9 mouse cellular contexts compared by ENCODE assay signal in the genomic region with DNA sequence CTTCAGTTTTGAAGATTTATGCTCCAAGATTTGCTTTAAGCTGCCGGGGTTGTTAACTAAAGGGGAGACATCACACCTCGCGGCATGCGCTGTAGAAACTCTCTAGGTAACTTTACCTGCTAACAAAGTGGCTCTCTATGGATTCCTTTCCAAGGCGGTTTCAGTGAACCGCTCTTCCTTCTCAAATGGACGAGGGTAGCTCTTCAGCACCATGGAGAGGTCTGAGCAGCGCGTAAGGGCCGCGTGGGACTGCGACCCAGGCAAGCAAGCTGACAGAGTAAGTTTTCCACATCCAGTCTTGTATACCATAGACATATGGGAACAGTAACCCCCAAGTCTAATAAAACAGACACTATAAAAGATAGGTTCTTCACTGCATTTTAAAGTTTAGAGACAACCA. TPM values are rescaled to one million over a fixed set of nuclear protein-coding genes. Genes with fewer than 3 reads are reported as not detected.
DNase-seq lines count a peak whose midpoint lies in the region; ATAC-seq lines count a peak whose summit lies in the region.
"Had no signal": no experiment of that assay in that cellular context is flagged by ENCODE, and none has a peak within 500 bp of the region (broad histone marks: within the 10 kb centered on the region; RNA-seq: fewer than 3 reads in every experiment).

Schip1 (plus strand) TSS at position 72 of the 400 bp plus-strand sequence.

- no peak within 1 kb of the TSS for H3K4me3 ChIP-seq in embryonic facial prominence, embryonic 11.5 days (ENCODE audit: low read depth, low read length)
- H3K4me3 ChIP-seq in heart, embryonic 15.5 days, result no peak within 1 kb of the TSS
- H3K4me3 ChIP-seq in stomach, embryonic 16.5 days (replicated peaks; ENCODE audit: low read length), result no peak within 1 kb of the TSS

- DNase-seq in layer of hippocampus, adult 8-10 months (ENCODE audit: low spot score in 2 of 2), result no peak
- DNase-seq in layer of hippocampus, adult 11-12 months (ENCODE audit: low spot score), result no peak
- peak; percentile 86 for DNase-seq in embryonic facial prominence, embryonic 11.5 days (ENCODE audit: low spot score)
- peak; percentile 82 for DNase-seq in kidney, postnatal 10 days
- DNase-seq in lung, postnatal 10 days, result peak; percentile 64
- DNase-seq in cerebellum, adult 8-10 months, result no peak

- no peaks in the 10 kb centered on the region for H3K36me3 ChIP-seq in embryonic facial prominence, embryonic 11.5 days (replicated peaks; ENCODE audit: control insufficient read depth, insufficient read depth, low read depth, low read length)
- no peaks in the 10 kb centered on the region for H3K36me3 ChIP-seq in heart, embryonic 15.5 days
- H3K36me3 ChIP-seq in stomach, embryonic 16.5 days (ENCODE audit: control insufficient read depth, insufficient read depth, low read length), result no peaks in the 10 kb centered on the region

- no peak within 1 kb of the TSS for H3K27ac ChIP-seq in embryonic facial prominence, embryonic 11.5 days (replicated peaks; ENCODE audit: low read depth, low read length)
- no peak within 1 kb of the TSS for H3K27ac ChIP-seq in heart, embryonic 15.5 days
- no peak within 1 kb of the TSS for H3K27ac ChIP-seq in stomach, embryonic 16.5 days (ENCODE audit: low read length)
- H3K27ac ChIP-seq: macrophage had no signal

- no peaks in the 10 kb centered on the region for H3K27me3 ChIP-seq in embryonic facial prominence, embryonic 11.5 days (ENCODE audit: control insufficient read depth, insufficient read depth, low read length)
- no peaks in the 10 kb centered on the region for H3K27me3 ChIP-seq in heart, embryonic 15.5 days
- no peaks in the 10 kb centered on the region for H3K27me3 ChIP-seq in stomach, embryonic 16.5 days (ENCODE audit: control insufficient read depth, insufficient read depth, low read length)

- no peak within 1 kb of the TSS for H3K4me2 ChIP-seq in embryonic facial prominence, embryonic 11.5 days (ENCODE audit: low read depth, low read length)
- no peak within 1 kb of the TSS for H3K4me2 ChIP-seq in heart, embryonic 15.5 days
- H3K4me2 ChIP-seq in stomach, embryonic 16.5 days (ENCODE audit: low read depth, low read length), result no peak within 1 kb of the TSS

- no peak for ATAC-seq in embryonic facial prominence, embryonic 11.5 days (replicated peaks; ENCODE audit: insufficient number of reproducible peaks, low FRiP score, low TSS enrichment, low read depth)
- ATAC-seq in heart, embryonic 15.5 days (replicated peaks; ENCODE audit: insufficient number of reproducible peaks, insufficient read depth, low FRiP score, low read depth), result no peak
- ATAC-seq in stomach, embryonic 16.5 days (ENCODE audit: insufficient read depth, low FRiP score), result no peak

- H3K4me1 ChIP-seq in embryonic facial prominence, embryonic 11.5 days (ENCODE audit: control insufficient read depth, insufficient read depth, low read length), result no peaks in the 10 kb centered on the region
- no peaks in the 10 kb centered on the region for H3K4me1 ChIP-seq in heart, embryonic 15.5 days (replicated peaks)
- H3K4me1 ChIP-seq in stomach, embryonic 16.5 days (ENCODE audit: control insufficient read depth, insufficient read depth, low read length), result no peaks in the 10 kb centered on the region

- WGBS in embryonic facial prominence, embryonic 11.5 days, result 33% methylated on average over 12 of the region's 12 CpGs
- WGBS in heart, embryonic 15.5 days, result 29% methylated on average over 12 of the region's 12 CpGs
- WGBS in stomach, embryonic 16.5 days, result 24% methylated on average over 12 of the region's 12 CpGs

- H3K9me3 ChIP-seq in embryonic facial prominence, embryonic 11.5 days (replicated peaks; ENCODE audit: control insufficient read depth, low read length), result no peaks in the 10 kb centered on the region
- H3K9me3 ChIP-seq in heart, embryonic 15.5 days (replicated peaks), result no peaks in the 10 kb centered on the region
- no peaks in the 10 kb centered on the region for H3K9me3 ChIP-seq in stomach, embryonic 16.5 days (replicated peaks; ENCODE audit: control insufficient read depth, low read length)

- no peak within 1 kb of the TSS for H3K9ac ChIP-seq in embryonic facial prominence, embryonic 11.5 days (replicated peaks; ENCODE audit: low read length)
- no peak within 1 kb of the TSS for H3K9ac ChIP-seq in heart, embryonic 15.5 days
- no peak within 1 kb of the TSS for H3K9ac ChIP-seq in stomach, embryonic 16.5 days (ENCODE audit: low read length)

RNA-seq across cellular contexts. Expression of gene Schip1, which starts in this region (rescaled TPM):
- total RNA-seq in layer of hippocampus, adult 8-10 months (2022), result 100 to 1,000 TPM; 220 to 285 (median 244) TPM
- polyA plus RNA-seq in embryonic facial prominence, embryonic 11.5 days (2014; fragmentation: Nextera tagmentation; extraction: Ambion mirVana), result 41.7 and 44.3 TPM in 2 replicates
- polyA plus RNA-seq in heart, embryonic 15.5 days (2015; fragmentation: Nextera tagmentation; extraction: Ambion mirVana), result 60.2 and 65.8 TPM in 2 replicates
- polyA plus RNA-seq in stomach, embryonic 16.5 days (2015; fragmentation: Nextera tagmentation; extraction: Ambion mirVana), result 27.2 and 33.2 TPM in 2 replicates
- polyA plus RNA-seq: macrophage had no signal

Comparison
In these comparisons a context has a peak if more than half of its experiments do, and no peak if none do; other contexts are left out.
1. DNase-seq: peak in embryonic facial prominence, embryonic 11.5 days (single experiment), kidney, postnatal 10 days (single experiment) and lung, postnatal 10 days (single experiment); none in layer of hippocampus, adult 8-10 months (0 of 2), layer of hippocampus, adult 11-12 months (single experiment) and cerebellum, adult 8-10 months (single experiment).